ENCODE assay signal across 20 mouse cellular contexts in the genomic region with DNA sequence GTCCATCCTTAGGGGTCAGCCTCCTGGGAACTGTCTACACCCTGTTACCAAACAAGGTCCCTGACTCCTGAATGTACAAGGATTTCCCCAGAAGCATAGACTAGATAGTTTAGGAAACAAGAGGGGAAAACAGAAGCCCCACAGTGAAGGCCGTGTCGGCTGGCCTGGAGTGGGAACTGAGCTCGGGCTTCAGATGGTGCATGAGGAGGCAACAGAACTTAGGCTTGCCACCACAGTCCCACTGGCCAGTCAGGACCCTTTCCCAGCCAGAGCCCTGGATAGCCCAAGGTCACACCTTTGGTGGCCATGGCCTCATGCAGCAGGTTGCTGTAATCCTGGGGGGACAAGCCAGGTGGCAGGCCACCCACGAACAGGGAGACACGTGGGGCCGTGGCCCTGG. TPM values are rescaled to one million over a fixed set of nuclear protein-coding genes. Genes with fewer than 3 reads are reported as not detected.
"Had no signal": no experiment of that assay in that cellular context is flagged by ENCODE, and none has a peak within 500 bp of the region (broad histone marks: within the 10 kb centered on the region; RNA-seq: fewer than 3 reads in every experiment).

No protein-coding gene starts in this region.

- H3K4me2 ChIP-seq: liver, embryonic 15.5 days; lung, embryonic 15.5 days; midbrain, embryonic 11.5 days; midbrain, embryonic 13.5 days; midbrain, embryonic 15.5 days; neural tube, embryonic 12.5 days; stomach, embryonic 15.5 days had no signal

- H3K9ac ChIP-seq: liver, embryonic 15.5 days; liver, postnatal 0 days; lung, embryonic 15.5 days; midbrain, embryonic 13.5 days; midbrain, embryonic 15.5 days; neural tube, embryonic 12.5 days; stomach, embryonic 15.5 days had no signal

- H3K9me3 ChIP-seq: liver, embryonic 15.5 days; lung, embryonic 15.5 days; megakaryocyte, embryonic 14.5 days; midbrain, embryonic 13.5 days; midbrain, embryonic 15.5 days; neural tube, embryonic 12.5 days; stomach, embryonic 15.5 days had no signal

- H3K4me3 ChIP-seq: liver, embryonic 15.5 days; lung, embryonic 15.5 days; megakaryocyte, embryonic 14.5 days; midbrain, embryonic 13.5 days; midbrain, embryonic 15.5 days; neural tube, embryonic 12.5 days; stomach, embryonic 15.5 days had no signal

- DNase-seq: liver, postnatal 0 days; lung, adult 2 months; lung, postnatal 14 days; lung, postnatal 36 days; thymus, adult 2 months; thymus, postnatal 25 days; thymus, postnatal 4 days had no signal

- H3K27me3 ChIP-seq: liver, embryonic 15.5 days; lung, embryonic 15.5 days; megakaryocyte, embryonic 14.5 days; midbrain, embryonic 13.5 days; midbrain, embryonic 15.5 days; neural tube, embryonic 12.5 days; stomach, embryonic 15.5 days had no signal

- H3K4me1 ChIP-seq: lung, embryonic 15.5 days; stomach, embryonic 15.5 days had no signal

- ATAC-seq: liver, postnatal 0 days; lung, postnatal 0 days; midbrain, embryonic 13.5 days; midbrain, embryonic 15.5 days had no signal

- H3K27ac ChIP-seq: liver, embryonic 15.5 days; lung, embryonic 15.5 days; macrophage; midbrain, embryonic 13.5 days; midbrain, embryonic 15.5 days; neural tube, embryonic 12.5 days; stomach, embryonic 15.5 days; stomach, postnatal 0 days had no signal

RNA-seq across cellular contexts. Expression of a gene that starts 22.0 kb away (rescaled TPM):
- total RNA-seq: monocyte, adult 5-6 weeks; neutrophil, adult 5-6 weeks had no signal
- polyA plus RNA-seq: macrophage had no signal
